Mouse (Mus musculus): ENCODE results near the gene Ucp2.
"Not testable (repeated sequence)": the region's sequence is repeated elsewhere in the genome, so short reads cannot be mapped to it uniquely, and the experiment has no call there.

The Ucp2 gene

DNA sequence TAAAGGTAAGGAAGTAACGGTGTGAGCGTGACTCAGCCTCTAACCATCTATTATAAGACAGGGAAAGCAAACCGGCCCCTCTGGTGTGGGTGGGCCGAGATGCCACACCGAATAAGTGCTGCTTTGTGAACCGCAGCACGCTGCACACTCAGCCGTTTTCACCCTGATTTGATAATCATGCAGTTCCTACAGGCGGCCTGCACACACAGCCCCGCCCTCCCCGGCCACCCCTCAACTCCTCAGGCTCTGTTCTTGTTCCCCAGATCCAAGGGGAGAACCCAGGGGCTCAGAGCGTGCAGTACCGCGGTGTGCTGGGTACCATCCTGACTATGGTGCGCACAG lies 13.3 kb upstream of the Ucp2 start:
- no peak for DNase-seq (ENCODE audit: low read depth, low spot score)

DNA sequence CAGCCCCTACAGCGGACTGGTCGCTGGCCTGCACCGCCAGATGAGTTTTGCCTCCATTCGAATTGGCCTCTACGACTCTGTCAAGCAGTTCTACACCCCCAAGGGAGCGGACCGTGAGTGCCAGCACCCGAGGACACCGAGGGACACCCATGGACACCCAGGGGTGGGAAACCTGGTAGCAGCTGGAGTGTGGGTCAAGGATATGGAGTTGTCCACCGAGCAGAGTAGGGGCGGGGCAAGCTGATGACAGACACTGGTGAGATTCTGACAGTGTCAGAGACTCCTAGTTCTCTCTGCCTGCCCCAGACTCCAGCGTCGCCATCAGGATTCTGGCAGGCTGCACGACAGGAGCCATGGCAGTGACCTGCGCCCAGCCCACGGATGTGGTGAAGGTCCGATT lies 13.0 kb upstream of the Ucp2 start:
- no peak for DNase-seq (ENCODE audit: low read depth, low spot score)

- not testable (repeated sequence) for DNase-seq (ENCODE audit: low read depth, low spot score)
These were observed 11.1 kb upstream of the Ucp2 start for GRCm38 (mm10) chr7:100482046-100482445.

GRCm38 (mm10) chr7:100484493-100484892 lies 8.6 kb upstream of the Ucp2 start:
- DNase-seq (ENCODE audit: low read depth, low spot score): no peak

DNA sequence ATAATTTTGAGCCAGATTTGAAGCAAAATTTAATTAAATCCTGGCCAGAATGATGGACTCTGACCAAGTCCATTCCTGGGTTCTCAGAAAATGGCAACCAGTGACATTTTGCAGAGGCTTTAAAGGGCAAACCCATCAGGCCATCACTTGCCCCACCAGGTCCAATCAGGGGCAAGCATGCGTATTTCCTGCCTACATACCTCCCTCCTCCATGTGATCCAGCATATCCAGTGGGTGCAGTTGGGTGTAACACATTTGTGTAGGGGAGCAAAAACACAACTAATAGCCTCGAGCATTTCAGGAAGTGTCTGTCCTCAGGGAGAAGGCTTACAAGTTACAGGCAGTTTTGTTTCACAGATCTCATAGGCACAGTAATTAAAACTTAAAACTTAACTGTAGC lies 5.8 kb upstream of the Ucp2 start:
- no peak for DNase-seq (ENCODE audit: low read depth, low spot score)

DNA sequence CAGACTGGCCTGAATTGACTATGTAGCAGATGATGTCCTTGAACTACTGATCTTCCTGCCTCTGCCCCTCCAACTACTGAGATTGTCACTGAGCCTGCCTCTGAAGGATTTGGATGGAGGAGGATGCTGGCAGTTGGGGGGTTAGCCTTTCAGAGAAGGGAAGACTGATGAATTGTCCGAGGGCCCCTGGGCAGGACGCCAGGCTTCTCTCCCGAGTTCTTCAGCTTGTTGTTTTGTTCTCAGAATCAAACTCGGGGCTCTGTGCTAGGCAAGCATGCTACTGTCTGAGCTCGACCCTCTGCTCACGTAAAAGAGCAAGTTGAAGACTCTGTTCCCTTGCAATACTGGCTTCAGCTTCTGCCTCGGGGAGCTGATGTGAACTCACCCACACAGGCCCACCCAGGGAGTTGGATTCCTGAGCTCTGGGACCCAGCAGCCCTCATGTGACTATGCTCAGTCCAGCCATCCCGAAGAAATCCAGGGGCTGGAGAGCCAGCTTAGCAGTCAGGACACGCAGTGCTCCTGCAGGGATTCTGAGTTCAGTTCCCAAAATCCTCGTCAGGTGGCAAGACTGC lies 4.6 kb upstream of the Ucp2 start:
- no peak for DNase-seq (ENCODE audit: low read depth, low spot score)

DNA sequence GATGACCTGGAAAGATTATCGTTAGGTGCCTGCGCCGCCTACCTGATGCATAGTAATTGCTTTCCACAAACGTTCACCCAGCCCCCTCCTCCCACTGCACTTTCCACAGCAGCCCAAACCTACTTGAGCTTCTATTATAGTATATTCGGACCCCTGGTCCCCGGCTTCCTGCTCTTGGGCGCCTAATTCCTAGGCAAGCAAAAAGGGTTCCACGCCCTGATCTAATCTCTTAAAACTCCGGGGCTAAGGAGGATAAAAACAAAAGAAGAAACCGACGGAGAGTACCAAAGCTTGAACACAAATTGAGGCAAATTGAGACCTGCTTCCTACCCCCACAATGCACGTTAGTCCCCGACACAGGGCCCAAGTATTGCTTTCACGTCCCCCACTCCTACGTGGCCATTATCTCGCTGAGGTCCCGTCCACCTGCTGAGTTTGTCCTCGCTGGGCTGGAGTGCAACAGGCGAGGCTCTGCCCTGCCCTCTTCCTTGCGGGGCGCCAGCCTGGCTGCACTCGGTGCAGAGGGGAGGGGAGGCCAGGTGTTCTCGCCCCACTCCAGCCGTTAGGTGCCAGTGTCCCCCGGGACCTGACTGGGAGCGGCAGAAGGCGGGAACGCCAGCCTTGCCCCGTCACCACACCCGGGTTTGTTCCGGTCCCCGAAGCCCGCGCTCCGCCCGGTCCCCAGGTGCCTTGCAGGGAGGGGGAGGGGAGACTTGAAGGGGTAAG lies 583 bp upstream of the Ucp2 start:
- peak; percentile 67 for DNase-seq (ENCODE audit: low read depth, low spot score)

DNA sequence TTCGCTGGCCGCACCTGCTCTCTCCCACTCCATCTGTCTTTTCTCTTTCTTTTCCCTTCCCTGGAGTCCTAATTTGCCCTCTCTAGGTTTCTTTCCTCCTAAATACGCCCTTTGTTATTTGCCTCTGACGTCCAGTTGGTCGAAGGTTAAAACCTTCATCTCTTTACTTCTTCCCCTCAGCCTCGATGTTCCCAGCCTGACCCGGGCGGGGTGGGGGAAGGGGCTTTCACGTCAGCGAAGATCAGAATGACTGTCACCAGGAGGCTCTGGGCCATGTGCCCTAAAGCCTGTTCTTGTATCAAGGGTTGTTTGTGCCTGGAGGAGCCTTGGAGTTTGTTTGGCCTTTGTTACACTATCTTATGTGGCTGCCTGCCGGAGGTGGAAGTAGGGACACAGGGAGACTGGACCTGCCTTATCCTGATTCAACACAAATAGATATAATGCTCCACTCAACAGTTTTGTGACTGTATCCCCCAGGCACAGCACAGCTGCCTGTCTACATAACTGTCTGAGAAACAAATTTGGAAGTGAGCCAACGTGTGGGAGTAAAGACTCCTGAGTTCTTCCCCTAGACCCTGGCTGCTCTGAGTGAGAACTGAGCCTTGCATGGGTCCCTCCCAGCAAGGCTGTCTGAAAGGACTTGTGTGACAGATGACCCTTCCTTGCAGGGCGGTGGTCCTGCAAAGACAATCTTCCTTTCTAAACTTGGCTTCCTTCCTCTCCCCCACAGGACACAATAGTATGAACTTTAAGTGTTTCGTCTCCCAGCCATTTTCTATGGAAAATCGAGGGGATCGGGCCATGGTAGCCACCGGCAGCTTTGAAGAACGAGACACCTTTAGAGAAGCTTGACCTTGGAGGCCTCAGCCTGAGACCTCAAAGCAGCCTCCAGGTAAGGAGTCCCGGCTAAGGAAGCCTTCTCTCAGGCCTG lies 612 bp downstream of the Ucp2 start:
- peak; percentile 82 for DNase-seq (ENCODE audit: low read depth, low spot score)

- DNase-seq (ENCODE audit: low read depth, low spot score): peak; percentile 73
These were observed 1.3 kb downstream of the Ucp2 start for GRCm38 (mm10) chr7:100494415-100494831.

GRCm38 (mm10) chr7:100495042-100495441 lies 1.9 kb downstream of the Ucp2 start:
- peak; percentile 55 for DNase-seq (ENCODE audit: low read depth, low spot score)

DNA sequence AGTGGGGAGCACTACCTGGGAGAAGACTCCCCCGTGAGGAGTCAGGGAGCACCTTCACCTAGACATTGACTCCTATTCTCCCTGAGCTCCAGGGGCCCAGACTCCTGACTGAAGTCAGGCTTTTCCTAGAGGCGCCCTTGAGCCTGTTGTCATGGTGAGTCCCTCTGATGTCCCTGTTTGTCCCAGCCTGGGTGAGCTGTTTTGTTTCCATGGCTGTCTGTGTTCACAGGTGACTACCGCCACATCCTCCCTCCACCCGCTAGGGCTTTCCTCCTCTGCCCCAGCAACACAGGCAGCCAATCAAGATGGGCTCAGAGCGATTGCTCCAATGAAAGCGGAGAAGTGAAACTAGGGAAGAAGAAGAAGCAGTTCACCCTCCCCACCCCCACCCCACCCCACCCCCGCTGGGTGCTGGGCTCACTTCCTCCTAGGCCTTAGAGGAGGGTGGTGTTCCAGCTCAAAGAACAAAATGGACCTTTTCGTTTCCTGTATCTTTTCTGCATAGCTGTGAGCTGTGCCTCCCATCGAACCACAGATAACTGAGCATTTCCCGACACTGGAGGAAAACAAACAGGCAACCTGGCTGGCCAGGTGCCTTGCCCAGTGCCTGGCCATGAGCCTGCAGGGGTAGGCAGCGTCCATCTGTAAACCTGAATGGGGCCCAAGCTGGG lies 2.6 kb downstream of the Ucp2 start:
- peak; percentile 95 for DNase-seq (ENCODE audit: low read depth, low spot score)

- peak; percentile 22 for DNase-seq (ENCODE audit: low read depth, low spot score)
These were observed 3.2 kb downstream of the Ucp2 start for GRCm38 (mm10) chr7:100496371-100496770.

GRCm38 (mm10) chr7:100496791-100497190 lies 3.7 kb downstream of the Ucp2 start:
- peak; percentile 19 for DNase-seq (ENCODE audit: low read depth, low spot score)

DNA sequence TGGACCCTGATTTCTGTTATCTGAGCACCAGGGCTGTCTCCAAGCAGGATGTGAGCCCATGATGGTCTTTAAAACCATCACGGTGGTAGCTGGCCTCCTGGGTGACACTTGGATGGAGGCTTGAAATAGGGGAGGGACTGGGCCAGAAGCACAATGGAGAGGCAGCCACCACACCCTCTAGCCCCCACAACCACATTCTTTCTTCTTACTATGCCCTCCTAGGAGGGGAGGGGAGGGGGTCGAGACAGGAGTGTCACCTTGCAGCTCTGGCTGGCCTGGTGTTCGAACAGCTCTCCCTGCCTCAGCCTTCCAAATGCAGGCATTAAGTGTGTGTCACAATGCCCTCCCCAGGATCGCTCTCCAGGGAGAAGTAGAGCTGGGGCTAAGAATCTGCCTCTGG lies 4.3 kb downstream of the Ucp2 start:
- no peak for DNase-seq (ENCODE audit: low read depth, low spot score)

DNA sequence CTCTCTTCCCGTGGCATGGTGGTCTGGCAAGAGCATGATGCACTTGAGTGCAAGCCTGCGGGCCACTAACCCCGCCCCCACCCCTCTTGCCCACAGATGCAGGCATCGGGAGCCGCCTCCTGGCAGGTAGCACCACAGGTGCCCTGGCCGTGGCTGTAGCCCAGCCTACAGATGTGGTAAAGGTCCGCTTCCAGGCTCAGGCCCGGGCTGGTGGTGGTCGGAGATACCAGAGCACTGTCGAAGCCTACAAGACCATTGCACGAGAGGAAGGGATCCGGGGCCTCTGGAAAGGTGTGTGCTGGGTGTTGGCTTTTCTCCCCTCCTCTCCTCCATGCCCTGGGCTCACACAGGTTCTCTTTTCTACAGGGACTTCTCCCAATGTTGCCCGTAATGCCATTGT lies 4.8 kb downstream of the Ucp2 start:
- peak; percentile 23 for DNase-seq (ENCODE audit: low read depth, low spot score)

DNA sequence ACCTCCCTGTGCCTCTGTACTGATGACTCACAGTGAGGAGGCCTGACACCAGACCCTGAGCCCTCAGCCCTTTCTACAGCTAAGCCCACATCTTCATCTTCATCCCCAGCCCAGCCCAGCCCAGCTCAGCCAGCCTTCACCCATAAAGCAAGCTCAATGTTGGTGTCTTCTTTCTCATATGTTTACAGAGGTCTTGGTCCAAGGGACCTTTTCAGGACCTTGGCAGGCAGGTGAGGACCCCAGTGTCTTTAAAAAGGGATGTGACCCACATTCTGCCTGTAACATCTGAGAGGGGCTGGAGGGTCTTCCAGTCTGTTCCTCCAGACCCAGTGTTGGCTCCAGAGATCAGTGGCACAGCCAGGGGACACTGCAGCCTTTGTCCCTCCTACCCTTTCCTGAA lies 6.3 kb downstream of the Ucp2 start:
- no peak for DNase-seq (ENCODE audit: low read depth, low spot score)

- DNase-seq (ENCODE audit: low read depth, low spot score): peak; percentile 34
These were observed 7.3 kb downstream of the Ucp2 start for GRCm38 (mm10) chr7:100500276-100500977.

GRCm38 (mm10) chr7:100501027-100501843 lies 8.1 kb downstream of the Ucp2 start:
- DNase-seq (ENCODE audit: low read depth, low spot score): peak; percentile 32

GRCm38 (mm10) chr7:100501844-100502373 lies 8.8 kb downstream of the Ucp2 start:
- DNase-seq (ENCODE audit: low read depth, low spot score): peak; percentile 24

DNA sequence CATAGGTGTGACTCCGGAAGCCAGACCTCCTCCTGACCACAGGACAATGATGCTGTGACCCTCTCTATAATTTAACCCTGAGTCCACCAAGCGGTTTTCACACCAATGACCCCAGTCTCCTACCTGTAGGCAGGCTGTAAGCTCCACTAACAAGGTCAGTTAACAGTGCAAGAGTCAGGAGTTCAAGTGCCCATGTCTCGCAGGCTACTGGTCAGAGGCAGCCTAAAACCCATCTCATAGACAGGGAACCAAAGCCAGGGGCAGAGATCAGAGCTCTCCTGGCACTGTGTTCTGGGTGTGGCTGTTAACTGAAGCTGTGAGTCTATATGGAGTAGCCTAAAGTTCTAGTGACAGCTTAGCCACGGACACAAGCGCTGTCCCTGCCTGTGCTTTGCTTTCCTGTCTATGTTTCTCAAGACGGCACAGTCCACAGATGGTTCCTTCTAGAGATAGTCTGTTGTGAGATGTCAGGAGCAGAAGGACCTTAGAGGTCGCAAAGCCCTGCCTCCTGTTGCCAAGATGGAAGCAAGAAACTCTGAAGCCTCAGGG lies 9.3 kb downstream of the Ucp2 start:
- DNase-seq (ENCODE audit: low read depth, low spot score): peak; percentile 43
